Mouse (Mus musculus): ENCODE measurements at regions not wholly inside any gene's neighbourhood (a gene's known extent, or its start where the extent isn't known, plus 50 kb on each side); places are given as distances from the start of the nearest gene placed in this dataset.

DNA sequence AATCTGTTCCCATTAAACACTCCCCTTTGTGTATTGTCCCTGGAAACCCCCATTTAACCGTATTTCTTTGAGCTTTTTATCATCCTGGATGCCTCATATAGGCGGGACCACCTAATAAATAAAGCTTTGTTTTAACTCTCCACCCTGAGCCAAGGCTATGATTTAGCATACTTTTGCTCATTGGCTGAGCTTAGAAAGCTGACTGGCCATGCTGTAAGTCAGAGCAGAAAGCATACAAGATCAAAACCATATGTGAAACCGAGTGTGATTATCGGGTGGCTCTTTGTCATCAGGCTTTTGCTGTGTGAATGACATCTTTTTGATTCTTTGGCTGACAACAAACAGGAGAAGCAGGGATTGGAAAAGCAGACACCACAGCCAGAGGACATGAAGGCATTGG, 85.2 kb upstream of the Got2 start:
- Histone ChIP-seq H3K4me1 (no peaks in the 10 kb centered on the region), H3K4me3 (no peak overlapping the region), H3K36me3 (replicated peaks) (no peaks in the 10 kb centered on the region), H3K4me2 (no peak overlapping the region), H3K27ac (no peak overlapping the region), H3K9ac (no peak overlapping the region), H3K9me3 (no peaks in the 10 kb centered on the region), H3K27me3 (replicated peaks) (no peaks in the 10 kb centered on the region)
- ATAC-seq (replicated peaks) = no peak
- WGBS = 45% methylated on average over 4 of the region's 4 CpGs

DNA sequence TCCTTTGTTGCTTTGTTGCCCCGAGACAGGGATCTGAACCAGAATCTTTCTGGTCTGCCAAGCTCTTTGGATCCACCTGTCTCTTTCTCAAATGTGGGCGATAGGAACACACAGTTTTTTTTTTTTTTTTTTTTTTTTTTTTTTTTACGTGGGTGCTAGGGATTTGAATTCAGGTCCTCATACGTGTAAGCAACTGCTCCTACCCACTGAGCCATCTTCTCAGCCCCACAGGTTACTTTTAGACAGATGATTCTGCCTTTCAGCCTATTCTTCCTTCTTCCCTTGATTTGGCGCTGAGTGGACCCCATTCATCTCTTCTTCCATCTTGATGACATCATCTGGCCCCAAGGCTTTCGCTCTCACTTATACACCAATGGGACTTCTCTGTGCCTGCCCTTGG, 80.5 kb upstream of the Got2 start:
- H3K4me2 ChIP-seq = no peak overlapping the region
- ATAC-seq (replicated peaks) = no peak
- no peak overlapping the region for H3K27ac ChIP-seq
- 93% methylated on average over 6 of the region's 6 CpGs for WGBS
- no peaks in the 10 kb centered on the region for H3K9me3 ChIP-seq
- H3K4me3 ChIP-seq = no peak overlapping the region
- no peaks in the 10 kb centered on the region for H3K36me3 ChIP-seq (replicated peaks)
- H3K9ac ChIP-seq = no peak overlapping the region
- no peaks in the 10 kb centered on the region for H3K4me1 ChIP-seq
- no peaks in the 10 kb centered on the region for H3K27me3 ChIP-seq (replicated peaks)

- no peak overlapping the region for H3K4me2 ChIP-seq
- 71% methylated on average over 1 of the region's 1 CpGs for WGBS
Measured at GRCm38 (mm10) chr8:95966430-95966829, 78.1 kb upstream of the Got2 start.

GRCm38 (mm10) chr8:95952257-95952656, 63.9 kb upstream of the Got2 start:
- H3K9me3 ChIP-seq = no peaks in the 10 kb centered on the region
- no peaks in the 10 kb centered on the region for H3K4me1 ChIP-seq
- H3K36me3 ChIP-seq (replicated peaks) = no peaks in the 10 kb centered on the region
- no peak overlapping the region for H3K9ac ChIP-seq
- H3K4me3 ChIP-seq = peak overlapping the region; percentile 33
- H3K27ac ChIP-seq = no peak overlapping the region
- 8% methylated on average over 10 of the region's 10 CpGs for WGBS
- no peaks in the 10 kb centered on the region for H3K27me3 ChIP-seq (replicated peaks)
- peak; percentile 68 for ATAC-seq (replicated peaks)
- peak overlapping the region; percentile 50 for H3K4me2 ChIP-seq

More at GRCm38 (mm10) chr8:95966430-95966829, 78.1 kb upstream of the Got2 start:
- H3K4me3 ChIP-seq = no peak overlapping the region
- H3K36me3 ChIP-seq (replicated peaks) = no peaks in the 10 kb centered on the region
- ATAC-seq (replicated peaks) = no peak
- H3K27ac ChIP-seq = no peak overlapping the region
- H3K9me3 ChIP-seq = no peaks in the 10 kb centered on the region
- no peaks in the 10 kb centered on the region for H3K4me1 ChIP-seq
- H3K27me3 ChIP-seq (replicated peaks) = no peaks in the 10 kb centered on the region
- no peak overlapping the region for H3K9ac ChIP-seq

DNA sequence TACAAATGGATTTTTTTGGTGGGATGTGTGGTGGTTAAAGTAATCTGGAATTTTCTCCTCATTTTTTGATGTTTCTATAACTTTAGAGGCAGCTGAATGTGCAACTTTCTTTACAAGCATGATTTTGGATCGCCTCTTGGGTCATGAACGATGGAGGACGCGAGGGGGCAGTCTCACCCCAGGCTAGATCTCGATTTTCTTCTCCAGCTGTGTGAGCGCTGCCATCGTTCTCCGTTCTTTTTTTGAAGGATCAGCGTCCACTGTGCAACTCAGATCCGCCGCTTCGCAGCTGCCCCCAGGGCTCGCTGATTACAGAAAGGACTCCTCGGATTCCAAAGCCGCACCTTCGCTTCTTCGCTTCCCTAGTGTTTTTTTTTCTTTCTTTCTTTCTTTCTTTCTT, 63.4 kb upstream of the Got2 start:
- ATAC-seq (replicated peaks) = peak; percentile 83
- no peaks in the 10 kb centered on the region for H3K9me3 ChIP-seq
- peak overlapping the region; percentile 33 for H3K4me3 ChIP-seq
- peak overlapping the region; percentile 50 for H3K4me2 ChIP-seq
- H3K27ac ChIP-seq = no peak overlapping the region
- no peaks in the 10 kb centered on the region for H3K27me3 ChIP-seq (replicated peaks)
- WGBS = under 1% methylated on average over 17 of the region's 17 CpGs
- no peaks in the 10 kb centered on the region for H3K4me1 ChIP-seq
- no peak overlapping the region for H3K9ac ChIP-seq
- no peaks in the 10 kb centered on the region for H3K36me3 ChIP-seq (replicated peaks)
